ENCODE assay signal across 31 mouse cellular contexts in genomic region chr10:63124016-63124415, GRCm38 (mm10). TPM values are rescaled to one million over a fixed set of nuclear protein-coding genes. Genes with fewer than 3 reads are reported as not detected.
DNase-seq lines count a peak whose midpoint lies in the region; ATAC-seq and TF ChIP-seq lines count a peak whose summit lies in the region.
"Had no signal": no experiment of that assay in that cellular context is flagged by ENCODE, and none has a peak within 500 bp of the region (broad histone marks: within the 10 kb centered on the region; RNA-seq: fewer than 3 reads in every experiment).

No protein-coding gene starts in this region.

- no peaks in the 10 kb centered on the region for H3K27me3 ChIP-seq in hindbrain, embryonic 14.5 days (ENCODE audit: control insufficient read depth, insufficient read depth, low read length)
- H3K27me3 ChIP-seq: CH12.LX; embryonic facial prominence, embryonic 12.5 days; embryonic facial prominence, embryonic 15.5 days; heart, embryonic 13.5 days; hindbrain, embryonic 12.5 days; intestine, embryonic 15.5 days; Patski had no signal

- no peaks in the 10 kb centered on the region for H3K4me1 ChIP-seq in hindbrain, embryonic 14.5 days (replicated peaks; ENCODE audit: control insufficient read depth, insufficient read depth, low read length)
- H3K4me1 ChIP-seq: embryonic facial prominence, embryonic 12.5 days; embryonic facial prominence, embryonic 15.5 days; heart, embryonic 10.5 days; hindbrain, embryonic 12.5 days; intestine, embryonic 15.5 days had no signal

- TF ChIP-seq CTCF in layer of hippocampus, adult 2 months (conservative IDR thresholded peaks at IDR 0.05): no peak

- no peaks in the 10 kb centered on the region for H3K36me3 ChIP-seq in hindbrain, embryonic 14.5 days (replicated peaks; ENCODE audit: control insufficient read depth, insufficient read depth)
- H3K36me3 ChIP-seq: embryonic facial prominence, embryonic 12.5 days; embryonic facial prominence, embryonic 15.5 days; G1E; heart, embryonic 10.5 days; hindbrain, embryonic 12.5 days; intestine, embryonic 15.5 days had no signal

- no peak overlapping the region for H3K4me2 ChIP-seq in hindbrain, embryonic 14.5 days (replicated peaks)
- H3K4me2 ChIP-seq: embryonic facial prominence, embryonic 12.5 days; embryonic facial prominence, embryonic 15.5 days; heart, embryonic 13.5 days; hindbrain, embryonic 12.5 days; intestine, embryonic 15.5 days had no signal

- no peaks in the 10 kb centered on the region for H3K9me3 ChIP-seq in hindbrain, embryonic 14.5 days (ENCODE audit: control insufficient read depth, low read length)
- H3K9me3 ChIP-seq: embryonic facial prominence, embryonic 12.5 days; embryonic facial prominence, embryonic 15.5 days; G1E; heart, embryonic 10.5 days; hindbrain, embryonic 12.5 days; intestine, embryonic 15.5 days had no signal

- ATAC-seq in hindbrain, embryonic 14.5 days (ENCODE audit: low FRiP score): no peak
- ATAC-seq: forebrain, embryonic 14.5 days; forebrain, postnatal 0 days; hindbrain, embryonic 16.5 days; intestine, embryonic 15.5 days; Patski had no signal

- H3K9ac ChIP-seq in hindbrain, embryonic 14.5 days: no peak overlapping the region
- H3K9ac ChIP-seq: embryonic facial prominence, embryonic 12.5 days; embryonic facial prominence, embryonic 15.5 days; forebrain, postnatal 0 days; heart, embryonic 13.5 days; hindbrain, embryonic 12.5 days; intestine, embryonic 15.5 days had no signal

- whole genome bisulfite sequencing in hindbrain, embryonic 14.5 days: 92% methylated on average over 10 of the region's 10 CpGs

- no peak overlapping the region for H3K4me3 ChIP-seq in layer of hippocampus, adult 2 months
- H3K4me3 ChIP-seq in hindbrain, embryonic 14.5 days (replicated peaks; ENCODE audit: low read length): no peak overlapping the region
- H3K4me3 ChIP-seq: embryonic facial prominence, embryonic 12.5 days; embryonic facial prominence, embryonic 15.5 days; gastrocnemius, adult 2 months; heart, adult 2 months; heart, embryonic 10.5 days; heart, embryonic 13.5 days; hindbrain, embryonic 12.5 days; intestine, embryonic 15.5 days had no signal

- no peak overlapping the region for H3K27ac ChIP-seq in layer of hippocampus, adult 2 months
- H3K27ac ChIP-seq in hindbrain, embryonic 14.5 days: no peak overlapping the region
- H3K27ac ChIP-seq: embryonic facial prominence, embryonic 12.5 days; embryonic facial prominence, embryonic 15.5 days; gastrocnemius, adult 2 months; heart, adult 2 months; heart, embryonic 10.5 days; heart, embryonic 13.5 days; hindbrain, embryonic 12.5 days; intestine, embryonic 15.5 days had no signal

- peak; percentile 75 for DNase-seq in adrenal gland, adult 2 months
- no peak for DNase-seq in adrenal gland, postnatal 25 days
- peak; percentile 19 for DNase-seq in heart, adult 11 months
- no peak for DNase-seq in heart, postnatal 4 days
- peak; percentile 53 to 56 for DNase-seq in adrenal gland, postnatal 36 days
- DNase-seq in layer of hippocampus, adult 2 months (ENCODE audit: low spot score in 2 of 2): no peak
- DNase-seq in hindbrain, embryonic 14.5 days (ENCODE audit: low spot score): no peak
- DNase-seq: cerebellum, adult 18-20 months; cerebellum, adult 9-11 months; cerebellum, postnatal 25 days; forebrain, postnatal 0 days; gastrocnemius, adult 2 months; gastrocnemius, postnatal 14 days; heart, adult 2 months; heart, postnatal 14 days; kidney, adult 11 months; kidney, adult 8-10 months had no signal

RNA-seq across cellular contexts. Expression of gene Atoh7, which starts 24.6 kb away (rescaled TPM):
- not detected for total RNA-seq in adrenal gland, adult 2 months (2021)
- 0.10 TPM in 1 of 2 replicates, not detected in the other for polyA plus RNA-seq in adrenal gland, adult 2 months (2012; rRNA removed)
- total RNA-seq in adrenal gland, postnatal 25 days (2021): not detected in 2 replicates
- not detected for total RNA-seq in heart, postnatal 4 days (2021)
- total RNA-seq in adrenal gland, postnatal 36 days (2021): not detected
- total RNA-seq in layer of hippocampus, adult 2 months (2021): 1 to 10 TPM; 1.7 to 2.0 TPM
- 6.5 and 9.9 TPM in 2 replicates for polyA plus RNA-seq in hindbrain, embryonic 14.5 days (2014; fragmentation: Nextera tagmentation; extraction: Ambion mirVana)
- total RNA-seq: CH12.LX; common myeloid progenitor, adult 5-6 weeks; G1E; gastrocnemius, adult 2 months; heart, adult 2 months; heart, postnatal 14 days; hematopoietic stem cell, adult 5-6 weeks had no signal
- polyA plus RNA-seq: G1E; heart, adult 2 months; heart, embryonic 10.5 days; heart, embryonic 13.5 days; heart, embryonic 16.5 days; intestine, embryonic 15.5 days; Patski had no signal

Comparison
In these comparisons a context has a peak if more than half of its experiments do, and no peak if none do; other contexts are left out.
1. DNase-seq: peak in adrenal gland, adult 2 months (single experiment), heart, adult 11 months (single experiment) and adrenal gland, postnatal 36 days (2 of 2); none in adrenal gland, postnatal 25 days (single experiment), heart, postnatal 4 days (single experiment), layer of hippocampus, adult 2 months (0 of 2) and hindbrain, embryonic 14.5 days (single experiment).